Mouse (Mus musculus) layer of hippocampus, adult 11-12 months (tissue): ENCODE measurements around the gene Castor1.

Experiments used
- DNase-seq: peaks from one replicate; pipeline ENCODE4 v3.0.0; 2022; ENCODE audit warnings: low spot score

Castor1 gene

DNA sequence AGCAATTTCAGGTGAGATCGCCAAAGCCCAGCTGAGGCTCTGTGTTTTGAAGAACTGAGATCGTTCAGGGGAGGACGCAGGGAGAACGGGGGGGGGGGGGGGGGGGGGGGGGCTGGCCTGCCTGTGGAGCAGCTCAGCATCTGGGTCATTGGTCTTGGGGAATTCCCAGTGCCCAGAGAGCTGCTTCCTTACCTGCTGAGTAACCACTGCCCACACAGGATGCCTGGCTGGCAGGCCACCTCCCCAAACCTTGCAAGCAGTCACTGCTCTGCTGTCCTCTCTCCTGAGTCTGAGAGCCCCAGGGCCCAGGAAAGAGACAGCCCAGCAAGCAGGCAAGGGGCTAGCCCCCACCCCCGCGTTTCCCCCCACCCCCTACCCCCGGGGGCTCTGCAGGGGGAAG is 44.8 kb downstream of the Castor1 start:
- no peak for DNase-seq

DNA sequence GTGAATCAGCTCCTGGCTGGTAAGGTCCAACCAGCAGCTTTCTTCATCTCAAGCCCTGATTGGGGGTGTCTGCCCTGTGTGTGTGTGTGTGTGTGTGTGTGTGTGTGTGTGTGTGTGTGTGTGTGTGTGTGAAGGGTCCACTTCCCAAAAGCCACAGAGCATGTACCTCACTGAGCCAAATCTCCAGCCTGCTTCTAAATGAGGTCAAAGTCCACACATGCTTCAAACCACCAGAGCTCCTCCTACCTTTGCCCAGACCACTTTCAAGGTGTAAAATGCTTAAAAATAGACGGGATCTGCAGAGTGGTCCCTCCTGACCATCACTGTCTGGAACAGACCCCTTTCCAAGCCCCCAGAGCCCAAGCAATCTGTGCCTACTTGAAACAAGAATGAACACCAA is 45.3 kb downstream of the Castor1 start:
- DNase-seq: no peak

DNA sequence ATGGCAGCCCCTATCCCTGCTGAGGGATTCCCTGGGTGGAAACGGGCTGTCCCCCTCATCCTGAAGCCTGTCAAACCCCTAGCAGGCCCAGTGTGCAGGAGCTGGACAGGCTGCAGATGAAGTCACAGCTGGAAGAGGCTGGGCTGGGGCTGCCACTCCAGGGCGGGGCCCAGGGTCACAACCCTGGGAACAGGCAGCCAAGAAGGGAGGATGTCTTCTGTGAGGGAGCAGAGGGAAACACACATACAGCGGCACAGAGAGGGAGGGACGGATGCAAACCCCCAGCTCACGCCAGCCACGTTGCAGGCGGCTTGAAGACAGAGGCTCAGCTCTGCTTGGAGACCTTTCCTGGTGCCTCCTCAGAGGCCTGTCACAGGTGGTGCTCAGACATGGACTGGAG is 46.0 kb downstream of the Castor1 start:
- no peak for DNase-seq

DNA sequence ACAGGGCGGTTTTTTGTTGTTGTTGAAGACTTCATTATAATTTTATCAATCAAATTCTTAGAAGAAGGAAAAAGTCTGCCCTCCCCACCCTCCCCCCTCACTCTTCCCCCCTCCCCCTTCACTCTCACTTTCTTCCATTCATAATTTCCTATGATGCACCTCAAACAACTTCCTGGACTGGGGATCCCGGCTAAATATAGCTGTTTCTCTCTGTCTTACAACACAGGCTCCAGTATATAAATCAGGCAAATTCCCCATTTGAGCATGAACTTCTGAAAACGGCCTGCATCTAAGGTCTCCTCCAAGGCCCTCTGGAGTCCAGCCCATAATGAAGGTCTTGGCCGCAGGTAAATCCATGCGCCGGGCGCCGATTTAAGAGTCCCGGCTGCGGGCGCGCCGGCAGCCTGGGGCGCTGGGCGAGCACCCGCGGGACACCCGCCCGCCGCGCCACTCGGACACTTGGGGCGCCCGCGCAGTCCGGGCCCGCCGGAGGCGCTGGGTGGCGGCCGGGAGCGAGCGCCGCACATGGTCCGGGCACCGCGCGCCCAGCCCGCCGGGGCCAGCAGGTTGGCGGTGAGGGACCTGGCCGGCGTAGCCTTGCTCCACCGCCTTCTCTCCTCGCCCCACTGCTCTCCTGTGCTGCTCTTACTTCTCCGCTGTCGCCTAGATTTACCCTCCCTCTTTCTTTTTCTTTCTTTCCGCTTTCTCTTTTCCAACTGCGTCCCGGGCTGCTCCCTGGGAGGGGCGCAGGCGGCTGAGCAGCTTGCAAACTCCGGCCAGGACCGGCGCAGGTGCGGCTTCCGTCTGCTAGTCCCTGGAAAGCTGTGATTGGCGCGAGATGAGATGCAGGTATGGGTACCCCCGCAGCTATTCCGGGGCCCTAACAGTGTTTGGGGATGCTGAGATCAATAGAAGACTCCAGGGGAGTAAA is 48.5 kb downstream of the Castor1 start:
- DNase-seq: no peak

DNA sequence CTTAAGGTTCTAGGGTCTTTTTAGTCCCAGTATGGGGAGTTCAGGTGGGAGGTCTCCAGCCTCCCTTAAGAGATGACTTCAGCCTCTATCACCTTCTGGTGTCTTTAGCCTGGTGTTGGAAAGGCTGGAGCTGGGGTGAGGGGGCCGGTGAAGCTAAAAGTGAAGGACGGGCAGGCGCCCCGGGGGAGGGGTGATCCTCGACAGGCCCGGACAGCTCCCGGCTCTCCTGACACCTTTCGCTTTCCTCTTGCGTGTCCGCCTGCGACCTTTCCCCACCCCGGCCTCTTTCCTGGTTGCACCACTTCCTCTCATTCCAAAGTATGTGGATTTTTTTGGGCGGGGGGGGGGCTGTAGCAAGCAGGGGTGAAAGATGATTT is 49.2 kb downstream of the Castor1 start:
- no peak for DNase-seq

DNA sequence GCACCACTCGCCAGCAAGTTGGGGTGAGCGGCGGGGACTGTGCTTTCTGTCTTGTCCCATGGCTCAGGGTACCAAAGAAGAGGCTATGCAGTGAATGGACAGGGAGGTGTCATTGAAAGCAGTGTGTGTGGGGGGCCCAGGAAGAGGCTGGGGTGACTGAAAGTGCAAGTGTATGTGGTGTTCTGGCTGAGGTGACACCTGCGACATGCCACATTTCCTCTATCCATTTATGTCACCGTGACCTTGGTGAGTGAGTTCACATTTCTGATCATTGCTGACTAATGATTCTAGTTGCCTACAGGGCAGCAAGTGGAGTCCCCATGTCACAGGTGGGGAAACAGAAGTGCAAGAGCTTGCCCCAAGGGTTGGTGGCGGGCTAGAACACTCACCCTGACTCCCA is 50.5 kb downstream of the Castor1 start:
- DNase-seq: no peak

DNA sequence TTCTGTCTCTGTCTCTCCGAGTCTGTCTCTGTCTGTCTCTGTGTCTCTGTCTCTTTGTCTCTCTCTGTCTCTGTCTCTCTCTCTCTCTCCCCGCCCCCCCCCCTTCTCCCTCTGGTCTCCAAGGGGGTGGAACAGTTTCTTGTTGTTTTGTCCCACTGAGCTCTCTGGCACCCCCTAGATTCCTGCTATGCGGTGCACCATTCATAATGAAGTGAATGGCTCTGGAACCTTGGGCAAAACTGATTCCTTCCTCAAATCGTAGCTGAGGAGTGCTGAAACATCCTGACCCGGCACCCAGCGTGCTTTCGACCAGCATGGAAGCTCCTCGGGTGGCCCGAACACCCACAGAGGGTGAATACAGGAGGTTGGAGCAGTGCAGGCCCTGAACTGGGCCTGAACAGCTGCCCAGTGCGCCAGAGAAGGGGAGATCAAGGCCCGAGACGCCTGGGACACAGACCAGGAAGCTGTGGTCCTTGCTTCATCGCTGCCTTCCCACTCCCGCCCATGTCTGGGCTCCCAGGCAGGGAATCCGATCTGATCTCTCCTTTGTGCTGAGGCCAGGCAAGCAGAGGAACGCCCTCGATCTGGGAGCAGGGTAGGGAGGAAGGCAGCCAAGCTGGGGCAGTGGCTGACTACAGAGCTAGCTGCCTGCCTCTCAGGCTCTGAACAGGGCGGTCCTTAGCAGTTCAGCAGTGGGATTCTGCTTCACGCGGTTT is 52.9 kb downstream of the Castor1 start:
- DNase-seq: no peak

DNA sequence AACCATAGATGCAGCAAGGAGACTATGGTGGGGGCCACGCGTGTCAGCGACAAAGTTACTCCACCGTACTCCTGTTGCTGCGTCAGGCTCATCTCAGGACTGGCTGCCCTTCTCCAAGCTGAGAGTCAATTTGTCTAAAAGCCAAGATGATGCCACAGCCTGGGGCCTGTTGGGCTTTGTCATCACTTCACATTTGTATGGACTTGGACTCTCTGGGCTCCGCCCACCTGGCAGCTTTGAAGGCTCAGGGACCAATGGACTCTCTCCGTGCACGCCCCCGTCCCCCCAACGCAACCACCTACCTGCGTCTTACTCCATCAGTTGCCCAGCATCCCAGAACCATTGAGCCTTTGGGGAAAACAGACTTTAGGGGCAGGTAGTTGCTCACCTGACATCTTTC is 53.5 kb downstream of the Castor1 start:
- DNase-seq: no peak
